Mouse (Mus musculus) kidney, postnatal 36 days (tissue): ENCODE results near the gene Gabrb3.

Experiments
- DNase-seq, 2 experiments: peaks; one replicate each; pipeline ENCODE4 v3.0.0; 2021 to 2022; ENCODE audit warnings: mixed read lengths in 2 of 2

Gene Gabrb3

DNA sequence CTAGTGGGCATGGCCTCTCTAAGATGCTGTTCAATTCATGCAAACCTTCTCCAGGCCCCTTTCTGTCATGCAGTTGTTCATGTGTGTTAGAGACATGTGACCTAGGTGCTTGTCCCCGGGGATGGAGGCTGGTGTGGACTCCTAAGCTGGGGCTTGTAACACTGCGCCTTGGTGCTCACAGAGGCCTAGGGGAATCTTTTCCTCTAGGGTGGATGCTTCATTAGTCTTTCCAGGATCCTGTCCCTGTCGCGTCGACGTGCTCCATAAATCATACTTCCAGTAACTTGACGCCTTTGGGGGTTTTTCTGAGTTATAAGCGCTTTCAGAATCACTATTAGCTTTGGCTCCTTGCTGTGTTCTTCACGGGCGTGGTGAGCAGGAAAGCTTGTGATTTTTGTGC, 113.2 kb downstream of the Gabrb3 start:
- DNase-seq: no peak

DNA sequence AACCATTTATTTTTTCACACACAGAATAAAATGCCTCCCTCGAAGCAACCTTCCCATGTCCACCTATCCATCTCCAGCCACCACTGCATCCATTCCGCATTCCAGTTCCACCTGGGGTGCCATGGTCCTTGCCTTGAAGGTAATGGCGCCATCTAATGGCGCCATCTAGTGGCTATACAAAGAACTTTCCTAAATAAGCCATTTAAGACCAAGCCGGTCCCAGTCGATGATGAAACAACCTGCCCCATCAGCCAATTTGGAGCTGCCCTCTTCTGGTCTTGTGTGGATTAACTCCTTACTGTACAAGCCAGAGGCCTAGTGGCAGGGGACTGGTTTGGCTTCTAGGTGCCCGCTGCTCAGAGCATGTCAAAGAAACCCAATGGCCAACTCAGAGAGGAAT, 119.1 kb downstream of the Gabrb3 start:
- DNase-seq: no peak

DNA sequence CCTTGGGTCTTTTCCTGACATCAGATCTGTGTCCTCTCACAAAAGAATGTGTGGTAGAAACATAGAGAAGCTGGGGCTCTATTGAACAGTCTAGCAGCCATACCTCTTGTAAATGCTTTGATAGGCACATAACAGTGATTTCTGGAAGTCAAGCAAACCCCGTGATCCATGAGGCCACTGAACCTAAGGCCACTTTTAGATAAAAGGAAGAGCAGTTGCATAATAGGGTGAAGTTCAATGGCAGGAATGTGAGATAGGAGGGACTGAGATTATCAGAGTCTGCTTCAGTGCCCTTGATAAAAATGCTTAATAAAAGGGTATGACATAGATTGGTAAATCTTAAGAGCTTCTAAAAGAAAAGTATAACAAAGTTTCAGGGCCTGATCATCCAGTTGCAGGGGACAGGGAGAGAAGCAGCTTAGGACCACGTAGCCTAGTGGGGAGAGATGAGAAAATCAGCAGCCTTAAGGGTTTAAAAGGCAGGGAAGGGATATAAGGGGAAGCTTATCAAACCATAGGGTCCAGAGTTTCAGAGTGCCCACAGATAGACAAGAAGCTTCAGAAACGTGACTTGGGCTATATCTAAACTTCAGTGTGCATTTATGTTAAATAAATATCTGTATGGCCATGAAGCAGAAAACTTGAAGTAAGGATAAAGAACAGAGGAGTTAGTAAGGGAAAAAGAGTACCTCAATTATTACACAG, 141.4 kb downstream of the Gabrb3 start:
- DNase-seq: no peak

DNA sequence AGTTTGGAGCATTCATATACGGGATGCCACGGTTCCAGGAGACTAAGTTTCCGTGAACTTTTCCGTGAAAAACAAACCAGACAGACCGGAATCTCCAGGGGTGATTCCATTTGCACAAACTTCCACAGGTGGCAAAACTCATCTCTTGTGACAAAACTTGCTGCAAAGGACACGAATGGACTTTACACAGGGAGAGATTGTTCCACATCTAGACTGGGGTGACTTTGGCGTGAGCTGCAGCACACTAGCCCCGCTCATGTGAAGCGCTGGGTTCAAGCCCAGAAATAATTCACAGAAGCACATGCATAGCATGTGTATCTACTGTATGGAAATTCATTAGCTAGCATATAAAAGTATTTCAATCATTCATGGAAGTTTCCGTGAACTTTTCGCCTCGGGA, 144.9 kb downstream of the Gabrb3 start:
- no peak for DNase-seq

DNA sequence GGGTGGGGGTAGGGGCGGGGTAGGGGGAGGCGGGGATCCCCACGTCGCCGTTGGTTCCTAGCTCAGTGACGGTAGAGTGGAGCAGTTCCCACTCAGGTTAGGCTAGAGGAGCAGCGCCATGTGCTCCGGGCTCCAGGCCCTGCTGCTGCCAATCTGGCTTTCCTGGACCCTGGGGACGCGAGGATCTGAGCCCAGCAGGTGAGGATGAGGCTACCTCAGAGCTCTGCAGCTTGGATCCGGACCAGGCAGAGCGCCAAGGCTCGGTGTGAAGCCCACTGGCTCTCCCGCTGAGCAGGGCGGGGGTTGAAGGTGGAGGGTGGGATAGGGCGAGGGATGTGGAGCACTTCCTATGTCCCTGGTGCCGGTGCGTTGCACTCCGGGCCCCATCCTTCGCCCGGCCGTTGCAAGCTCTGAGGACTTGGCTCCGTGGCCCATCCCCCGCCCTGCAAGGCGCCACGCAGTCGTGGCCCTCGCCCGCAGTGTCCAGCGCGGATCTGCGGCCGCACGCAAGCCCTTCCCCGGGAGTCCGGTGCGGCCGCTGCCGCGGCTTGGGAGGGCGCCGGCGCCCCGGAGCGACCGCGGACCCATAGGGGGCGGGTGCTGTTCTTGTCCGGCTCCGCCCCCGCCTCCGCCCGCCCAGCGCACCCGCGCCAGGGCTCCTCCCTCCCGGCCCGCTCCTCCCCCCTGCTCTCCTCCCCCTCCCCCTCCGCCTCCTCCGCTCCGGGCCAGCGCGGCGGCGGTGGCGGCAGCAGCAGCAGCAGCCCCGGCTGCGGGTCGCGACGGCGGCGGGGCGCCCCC, 171.2 kb downstream of the Gabrb3 start:
- peak; percentile 51 to 81 for DNase-seq

DNA sequence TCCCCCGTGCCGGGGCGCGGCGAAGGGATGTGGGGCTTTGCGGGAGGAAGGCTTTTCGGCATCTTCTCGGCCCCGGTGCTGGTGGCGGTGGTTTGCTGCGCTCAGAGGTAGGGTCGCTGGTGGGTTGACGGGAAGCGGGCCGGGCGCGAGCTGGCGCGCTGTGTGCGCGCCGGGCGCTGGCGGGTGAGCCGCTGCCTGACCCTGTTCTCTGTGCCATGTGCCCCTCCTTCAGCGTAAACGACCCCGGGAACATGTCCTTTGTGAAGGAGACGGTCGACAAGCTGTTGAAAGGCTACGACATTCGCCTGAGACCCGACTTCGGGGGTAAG, 171.7 kb downstream of the Gabrb3 start:
- DNase-seq: no peak

DNA sequence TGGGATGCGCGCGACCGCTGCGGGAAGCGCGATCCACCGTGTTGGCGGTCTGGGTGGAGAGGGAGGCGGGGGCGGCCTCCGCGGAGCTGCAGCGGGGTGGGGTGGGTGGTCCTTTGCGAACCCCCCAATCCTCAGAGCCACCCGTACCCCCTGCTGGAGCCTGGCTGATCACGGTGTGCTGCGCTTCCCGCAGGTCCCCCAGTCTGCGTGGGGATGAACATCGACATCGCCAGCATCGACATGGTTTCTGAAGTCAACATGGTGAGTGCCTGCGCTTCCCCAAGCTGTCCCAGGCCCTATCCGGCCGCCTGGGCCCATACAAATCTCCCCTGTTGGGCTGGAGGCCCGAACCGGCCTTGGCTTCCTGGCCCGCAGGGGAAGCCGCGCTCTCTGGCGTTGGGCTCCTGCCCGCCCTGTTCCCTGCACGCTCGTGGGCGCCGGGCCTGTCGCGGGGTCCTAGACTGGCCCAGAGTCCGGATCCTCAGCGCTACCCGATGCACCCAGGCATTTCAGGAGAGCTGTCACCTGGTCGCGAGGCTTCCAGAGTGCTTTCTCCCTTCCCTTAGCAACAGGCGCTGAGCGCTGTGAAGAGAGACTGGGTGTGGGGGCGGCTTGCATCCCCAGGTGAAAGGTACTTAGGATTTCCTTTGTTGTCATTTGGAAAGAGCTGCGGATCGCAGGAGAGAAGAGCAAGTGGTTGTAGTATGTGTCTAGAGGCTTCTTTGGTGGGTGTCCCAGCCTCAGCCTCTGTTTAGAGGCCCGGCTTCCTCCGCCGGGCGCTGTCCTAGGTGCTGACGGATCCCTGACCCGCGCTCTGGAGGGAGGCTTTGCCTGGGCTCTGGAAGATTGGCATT, 172.3 kb downstream of the Gabrb3 start:
- DNase-seq: peak; percentile 35 to 78

DNA sequence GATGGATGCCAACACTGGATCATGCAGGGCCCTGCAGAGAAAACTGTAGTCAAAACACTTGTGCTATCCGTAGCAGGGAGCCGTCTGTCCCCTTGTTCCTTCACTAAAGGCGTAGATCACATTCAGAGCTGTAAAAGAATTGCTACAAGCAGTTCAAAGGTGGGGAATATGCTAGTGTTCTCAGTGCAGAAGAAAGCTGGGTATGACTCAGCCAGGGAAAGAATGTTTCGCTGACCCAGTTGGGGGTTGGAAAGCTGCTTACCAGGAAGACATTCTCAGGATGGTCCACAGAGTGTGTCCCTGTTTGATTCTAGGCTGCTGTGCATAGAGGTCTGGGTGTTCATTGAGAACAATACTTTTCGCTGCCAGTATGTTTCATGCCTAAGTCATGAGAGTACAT, 177.8 kb downstream of the Gabrb3 start:
- DNase-seq: no peak

DNA sequence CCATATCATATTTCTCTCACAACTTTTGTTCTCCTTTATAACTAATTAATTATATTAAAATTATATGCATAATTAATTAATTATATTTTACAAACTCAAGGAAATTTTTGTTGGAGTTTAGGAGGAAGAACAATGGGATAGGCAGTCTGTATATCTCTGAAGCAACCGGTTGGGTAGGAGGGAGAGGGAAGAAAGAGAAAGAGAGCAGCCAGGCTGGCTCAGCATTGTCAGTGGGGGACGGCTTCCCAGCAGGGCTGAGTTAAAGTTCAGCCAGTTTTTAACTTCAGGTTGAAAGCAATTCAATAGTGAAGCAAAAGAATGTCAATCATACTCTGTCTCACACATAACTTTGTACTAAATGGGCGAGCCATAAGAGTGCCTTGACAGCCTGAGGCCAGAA, 199.2 kb downstream of the Gabrb3 start:
- peak in 1 of 2 experiments; percentile 7 for DNase-seq

DNA sequence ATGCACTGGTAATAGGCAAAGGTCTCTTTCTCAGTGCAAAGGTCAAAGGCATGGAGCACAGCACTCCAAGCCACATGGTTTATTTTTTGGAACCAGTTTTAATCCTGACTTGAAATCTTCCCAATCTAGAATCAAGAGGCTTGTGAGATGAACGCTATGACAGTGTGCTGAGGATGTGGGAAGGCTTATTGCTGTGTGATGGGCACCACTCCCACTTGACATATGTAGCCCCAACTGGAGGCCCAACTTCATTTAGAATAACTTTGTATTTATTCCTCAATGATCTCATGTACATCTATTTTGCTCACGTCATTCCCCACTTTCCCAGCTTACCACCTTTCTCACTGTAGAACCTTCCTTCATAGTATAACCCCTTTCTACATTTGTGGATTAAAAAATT, 200.5 kb downstream of the Gabrb3 start:
- DNase-seq: no peak

DNA sequence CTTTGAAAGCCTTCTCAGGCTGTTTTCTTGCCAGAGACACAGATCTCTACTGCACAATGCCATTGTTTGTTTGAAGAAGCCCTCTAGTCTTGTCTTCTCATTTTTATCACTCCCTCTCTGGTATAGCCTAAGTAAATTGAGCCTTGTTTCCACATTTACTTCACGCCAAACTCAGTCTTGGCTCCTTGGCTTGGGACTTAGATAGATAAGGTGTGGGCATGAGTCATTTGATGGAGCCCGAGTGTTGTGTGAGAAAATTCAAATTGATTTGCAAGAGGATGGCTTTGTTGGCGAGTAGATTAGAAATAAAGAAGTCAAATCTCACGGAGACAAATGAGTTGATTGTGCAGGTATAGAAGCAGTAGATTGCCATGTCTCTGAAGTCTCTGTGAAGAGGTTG, 204.2 kb downstream of the Gabrb3 start:
- DNase-seq: no peak

DNA sequence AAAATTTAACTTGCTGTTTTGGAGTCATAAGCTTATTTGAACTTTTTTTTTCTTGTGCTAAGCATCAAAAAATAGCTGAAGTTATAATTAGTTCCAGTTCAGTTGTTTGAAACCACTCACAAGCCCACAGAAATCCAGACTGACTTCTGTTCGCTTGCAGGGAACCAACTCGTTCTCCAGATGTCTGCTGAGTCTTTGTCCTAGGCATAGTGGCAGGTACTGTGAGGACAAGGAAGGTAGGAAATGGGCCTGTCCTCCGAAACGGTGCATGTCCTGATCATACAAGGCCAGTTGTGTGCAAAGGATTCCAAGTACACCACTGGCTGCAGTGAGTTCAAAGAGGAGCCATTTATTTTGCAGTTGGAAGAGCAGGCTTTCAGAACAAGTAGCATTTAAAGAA, 215.5 kb downstream of the Gabrb3 start:
- DNase-seq: peak in 1 of 2 experiments; percentile 4

DNA sequence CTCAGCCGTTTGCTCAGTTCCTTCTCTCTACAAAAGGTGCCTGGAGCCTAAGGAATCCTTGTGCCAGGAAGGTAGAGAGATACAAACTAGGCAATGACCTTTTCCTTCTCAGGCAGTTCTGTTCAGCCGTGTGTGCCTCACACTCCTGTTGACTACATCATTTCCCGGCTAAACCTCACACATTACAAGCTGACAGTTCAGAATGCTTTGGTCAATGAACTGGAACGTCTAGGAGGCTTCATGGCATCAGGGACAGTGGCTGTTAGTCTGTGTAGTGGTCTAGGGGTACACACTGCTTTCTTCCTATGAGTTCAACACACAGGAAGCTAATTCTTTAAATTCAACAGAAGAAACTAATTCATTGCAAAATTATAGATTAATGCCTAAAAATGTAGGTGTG, 216.2 kb downstream of the Gabrb3 start:
- no peak for DNase-seq

DNA sequence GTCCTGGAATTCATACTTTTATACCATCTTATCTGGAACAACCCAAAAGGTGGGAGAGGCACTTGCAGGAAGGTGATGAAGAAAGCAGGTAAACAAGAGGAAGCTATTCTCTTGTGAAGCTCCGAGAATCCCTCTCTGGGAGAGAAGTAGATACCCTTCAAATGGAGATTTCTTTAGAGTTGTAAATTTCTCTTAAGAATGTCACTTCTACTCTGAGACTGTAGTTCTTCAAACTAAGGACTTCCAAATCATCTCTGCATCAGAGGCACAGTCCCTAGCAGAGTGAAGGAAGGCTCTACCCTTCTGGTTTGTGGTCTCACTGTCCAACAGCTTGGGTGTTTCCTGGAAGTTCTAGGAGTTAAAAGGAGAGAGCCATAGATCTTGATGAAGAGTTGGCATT, 221.3 kb downstream of the Gabrb3 start:
- DNase-seq: no peak

DNA sequence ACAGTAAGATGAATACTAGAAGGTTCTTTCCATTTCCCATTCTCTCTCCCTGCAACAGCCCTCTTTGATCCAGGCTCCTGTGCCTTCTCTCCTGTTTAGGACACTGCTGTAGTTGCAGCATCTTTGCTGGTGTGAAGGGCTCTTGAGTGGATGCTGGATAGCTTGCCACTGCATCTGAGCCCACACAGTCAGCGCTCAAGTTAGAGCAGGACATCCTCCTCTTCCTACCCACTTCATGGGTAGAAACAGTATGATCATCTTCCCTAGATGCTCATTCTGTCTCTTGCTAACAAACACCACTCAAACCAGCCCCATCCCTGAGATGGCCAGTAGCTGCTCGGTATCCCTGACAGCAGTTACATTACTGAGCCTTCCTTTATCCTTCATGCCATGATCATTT, 227.9 kb downstream of the Gabrb3 start:
- no peak for DNase-seq

DNA sequence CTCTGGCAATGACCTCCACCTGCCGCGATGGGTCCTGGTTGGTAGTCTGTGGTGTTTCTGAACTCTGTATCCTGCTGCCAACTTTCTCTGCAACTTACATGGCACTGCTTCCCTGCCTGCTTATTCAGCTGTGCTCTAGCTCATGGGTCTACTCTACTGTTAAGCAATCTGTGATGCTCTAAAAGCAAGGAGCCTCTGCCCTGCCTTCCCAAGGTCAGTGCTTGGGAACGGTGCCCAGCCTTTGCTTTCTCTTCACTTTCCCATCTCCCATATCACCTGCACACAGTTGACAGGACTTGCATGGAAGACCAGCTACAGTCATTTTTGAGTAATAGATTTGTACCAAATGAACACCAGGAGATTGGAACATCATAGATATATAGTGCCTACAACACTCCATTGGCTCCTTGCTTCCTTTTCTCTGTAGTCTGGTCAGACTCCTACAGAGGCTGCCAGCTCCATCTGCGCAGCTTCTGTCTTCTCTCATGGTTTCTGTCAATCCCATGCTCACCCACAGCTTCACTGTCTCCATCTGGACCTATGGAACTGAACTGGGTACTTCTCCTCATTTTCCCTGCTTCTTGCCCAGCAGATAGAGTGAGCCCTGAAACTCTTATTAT, 228.8 kb downstream of the Gabrb3 start:
- DNase-seq: no peak

DNA sequence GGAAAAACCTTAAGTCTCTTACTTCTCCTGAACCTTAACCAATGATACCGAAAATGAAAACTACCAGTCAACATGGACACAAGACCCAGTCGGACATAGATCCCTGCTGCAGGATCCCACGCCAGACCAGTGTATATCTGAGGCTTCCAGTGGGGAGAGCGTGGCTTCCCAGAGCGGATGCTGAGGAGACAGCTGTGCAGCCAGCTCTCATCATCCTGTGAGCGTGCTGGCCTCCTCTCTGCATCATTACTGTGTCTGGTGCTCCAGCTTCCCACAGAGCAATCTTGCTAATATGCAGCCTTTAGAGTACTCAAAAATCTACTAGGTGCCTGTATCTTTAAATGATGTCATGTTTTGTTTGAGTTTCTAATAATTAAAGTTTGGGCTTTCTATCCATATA, 257.9 kb downstream of the Gabrb3 start:
- DNase-seq: no peak

DNA sequence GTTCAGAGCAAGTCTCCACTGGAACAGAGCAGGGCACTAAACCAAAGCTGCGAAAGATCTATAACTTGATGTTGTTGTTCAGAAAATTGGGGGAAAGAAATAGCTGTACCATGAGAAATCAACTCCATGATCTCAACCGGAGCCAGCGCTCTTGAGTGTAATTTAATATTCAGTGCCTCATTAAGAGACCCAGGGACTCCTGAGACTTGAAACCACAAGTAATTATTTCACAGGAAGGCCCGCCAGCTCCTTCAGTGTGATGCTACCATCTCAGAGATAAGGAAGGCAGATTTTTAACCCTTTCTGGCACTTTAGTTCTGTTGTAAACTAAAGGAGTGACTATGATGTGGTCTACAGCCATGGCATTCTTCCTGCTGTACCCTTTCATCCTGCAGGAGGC, 270.3 kb downstream of the Gabrb3 start:
- no peak for DNase-seq

DNA sequence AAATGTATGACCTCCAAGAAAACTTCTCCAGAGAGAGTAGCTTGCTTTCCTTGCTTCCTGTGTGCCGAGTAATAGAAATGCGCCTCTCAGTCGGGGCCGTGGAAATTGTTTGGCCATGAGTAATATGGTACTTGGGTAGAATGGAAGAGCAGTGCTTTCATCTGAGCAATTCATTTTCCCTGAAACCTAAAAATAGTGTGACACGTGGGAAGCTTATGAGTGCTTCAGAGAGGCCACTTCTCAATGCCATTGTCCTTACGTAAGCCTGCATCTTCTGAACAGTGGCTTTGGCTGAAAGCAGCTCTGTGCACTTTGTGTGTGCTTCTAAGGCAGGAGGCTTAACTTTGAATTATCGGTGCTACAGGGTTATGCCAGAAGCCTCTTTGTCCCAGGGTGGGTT, 280.9 kb downstream of the Gabrb3 start:
- no peak for DNase-seq

DNA sequence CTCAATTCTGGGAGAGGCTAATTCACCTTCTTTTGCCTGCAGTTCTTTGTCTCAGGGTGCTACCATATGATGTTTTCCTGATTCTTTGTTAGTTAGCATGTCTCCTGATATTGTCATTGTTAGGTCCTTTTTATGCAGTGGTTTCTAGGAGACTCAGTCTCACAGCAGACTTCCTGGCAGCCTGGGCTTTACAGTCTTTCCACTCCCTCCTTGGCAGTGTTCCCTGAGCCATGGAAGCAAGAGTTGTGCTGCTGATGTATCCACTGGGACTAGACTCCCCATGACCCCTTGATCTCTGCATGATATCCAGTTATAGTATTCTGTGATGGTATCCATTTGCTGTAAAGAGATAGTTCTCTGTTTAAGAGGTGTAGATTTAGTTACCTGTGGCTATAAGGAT, 281.6 kb downstream of the Gabrb3 start:
- no peak for DNase-seq

DNA sequence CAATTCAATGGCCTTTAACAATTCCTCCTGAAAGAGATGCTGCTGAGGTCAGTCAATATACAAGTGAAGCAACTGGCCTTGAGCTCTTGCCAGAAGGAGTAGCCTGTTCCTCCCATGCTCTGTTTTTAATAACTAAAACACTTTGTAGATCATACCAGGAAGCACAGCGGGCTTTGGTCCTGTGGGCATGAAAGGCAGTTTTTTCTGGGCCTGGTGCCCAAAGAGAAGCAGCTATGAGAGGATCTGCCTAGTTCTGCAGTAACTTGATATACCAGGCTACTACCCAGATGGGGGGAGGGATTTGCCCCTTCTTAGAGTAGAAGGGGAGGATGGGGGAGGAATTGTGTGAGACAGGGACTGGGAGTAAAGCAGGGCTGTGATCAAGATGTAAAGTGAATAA, 284.1 kb downstream of the Gabrb3 start:
- DNase-seq: no peak

DNA sequence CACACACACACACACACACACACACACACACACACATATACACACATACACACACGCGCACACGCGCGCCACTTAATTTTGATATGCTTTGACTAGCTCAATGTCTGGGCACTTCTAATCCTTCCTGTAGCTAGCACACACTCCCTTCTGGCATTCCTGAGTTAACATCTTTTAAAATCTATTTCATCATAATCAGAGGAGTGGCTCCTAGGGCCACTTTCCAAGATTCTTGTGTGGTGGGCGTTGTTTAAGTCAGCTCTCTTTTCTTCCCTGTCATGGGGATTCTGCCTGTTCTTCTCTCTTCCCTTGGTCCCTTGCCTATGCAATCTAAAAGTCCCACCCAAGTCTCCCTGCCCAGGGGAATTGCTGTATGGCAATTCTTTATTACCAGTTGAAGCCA, 286.6 kb downstream of the Gabrb3 start:
- no peak for DNase-seq

DNA sequence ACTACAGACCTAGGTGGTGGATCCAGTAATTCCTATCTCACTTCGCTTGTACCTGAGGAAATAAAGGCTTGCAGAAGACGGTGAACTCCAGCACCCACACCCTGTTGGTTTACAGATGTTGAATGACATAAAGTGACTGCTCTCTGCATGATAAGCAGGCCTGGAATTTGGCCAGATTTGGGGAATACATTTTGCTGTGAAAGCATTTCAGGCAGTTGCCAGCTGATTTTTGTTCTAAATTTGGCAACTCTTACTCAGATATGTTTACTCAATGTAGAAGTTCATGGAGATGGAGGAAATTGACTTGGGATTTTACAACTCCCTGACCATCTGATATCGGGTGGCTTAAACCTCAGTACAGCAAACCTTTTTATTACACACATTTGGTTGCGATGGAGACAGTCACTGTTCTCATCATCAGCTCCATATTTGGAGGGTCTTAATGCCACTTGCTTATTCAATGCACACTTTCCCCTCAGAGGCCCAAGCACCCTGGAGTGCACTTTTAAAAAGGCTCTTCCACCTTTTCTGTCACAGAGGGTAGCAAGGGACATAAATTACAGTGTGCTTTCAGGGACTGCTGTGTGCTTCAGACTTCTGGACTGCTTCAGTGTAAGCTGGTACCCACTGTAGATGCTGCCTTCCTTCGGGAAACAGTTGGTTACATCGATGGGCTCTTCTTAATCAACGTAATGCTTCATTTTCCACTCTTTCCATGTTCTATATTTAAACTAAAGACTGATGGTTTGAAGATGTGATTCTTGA, 287.7 kb downstream of the Gabrb3 start:
- no peak for DNase-seq
